Mouse (Mus musculus) lung, postnatal 14 days (tissue): Measurements from ENCODE around the gene Olfr1270.
"Not testable (repeated sequence)": the region's sequence is repeated elsewhere in the genome, so short reads cannot be mapped to it uniquely, and the experiment has no call there.

Experiments used
- DNase-seq: peaks from one replicate; pipeline ENCODE4 v3.0.0; 2021

Olfr1270 gene

DNA sequence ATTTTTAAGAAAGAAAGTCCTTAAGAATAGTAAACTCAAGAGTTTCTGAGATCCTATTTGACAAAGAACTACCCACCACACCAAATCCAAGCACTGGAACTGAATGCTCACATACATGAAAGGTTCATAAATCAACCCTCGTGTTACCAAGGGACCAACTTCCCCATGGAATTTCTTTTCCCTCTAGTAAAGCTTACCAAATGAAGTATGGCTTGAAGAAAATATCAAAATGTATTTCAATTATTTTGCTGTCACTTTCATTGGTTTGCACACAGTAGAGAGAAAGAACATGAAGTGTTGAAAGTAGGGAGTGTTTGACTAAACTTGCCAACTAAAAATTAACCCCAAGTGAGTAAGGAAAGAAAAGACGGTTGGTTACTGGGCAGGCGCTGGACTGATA, at the start of gene Olfr1270:
Olfr1270 (minus strand) TSS at position 101 of the 400 bp plus-strand sequence.
- no peak for DNase-seq

DNA sequence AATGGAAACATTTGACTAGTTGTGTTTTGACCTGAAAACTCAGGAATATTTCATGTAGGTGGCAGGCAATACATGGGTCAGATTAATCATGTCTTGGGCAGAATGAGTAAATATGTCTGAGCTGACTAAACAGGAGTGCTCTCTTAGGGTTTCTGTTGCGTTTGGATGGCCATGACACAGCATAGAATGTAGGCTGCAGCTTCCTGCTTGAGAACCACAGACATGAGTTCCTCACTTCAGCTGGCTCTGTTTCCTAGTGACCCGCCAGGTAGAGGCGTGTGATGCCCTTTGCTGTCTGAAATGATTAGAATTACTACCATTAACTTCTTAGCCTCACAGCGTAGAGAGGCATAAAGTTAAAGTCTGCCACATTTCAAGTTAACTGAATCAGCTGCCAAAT, 46.7 kb upstream of the Olfr1270 start:
- not testable (repeated sequence) for DNase-seq

DNA sequence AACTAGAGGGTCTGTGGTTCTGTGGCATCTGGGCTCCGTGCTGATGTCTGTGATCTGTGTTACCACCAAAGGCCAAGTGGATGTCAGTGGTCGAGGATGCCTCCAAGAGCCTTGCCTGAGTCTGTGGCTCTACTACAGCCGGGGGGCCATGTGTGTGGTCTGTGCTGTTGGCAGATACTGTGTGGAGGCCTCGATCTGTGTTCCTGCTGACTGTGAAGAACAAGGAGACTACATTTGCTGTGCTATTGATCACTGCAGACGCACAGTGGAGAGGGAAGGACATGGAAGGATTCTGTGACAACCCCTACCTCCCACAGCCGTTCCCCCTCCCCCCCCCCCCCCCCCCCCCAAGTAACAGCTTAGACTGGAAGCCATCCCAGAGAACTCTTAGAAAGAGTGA, 42.4 kb upstream of the Olfr1270 start:
- DNase-seq, result not testable (repeated sequence)

DNA sequence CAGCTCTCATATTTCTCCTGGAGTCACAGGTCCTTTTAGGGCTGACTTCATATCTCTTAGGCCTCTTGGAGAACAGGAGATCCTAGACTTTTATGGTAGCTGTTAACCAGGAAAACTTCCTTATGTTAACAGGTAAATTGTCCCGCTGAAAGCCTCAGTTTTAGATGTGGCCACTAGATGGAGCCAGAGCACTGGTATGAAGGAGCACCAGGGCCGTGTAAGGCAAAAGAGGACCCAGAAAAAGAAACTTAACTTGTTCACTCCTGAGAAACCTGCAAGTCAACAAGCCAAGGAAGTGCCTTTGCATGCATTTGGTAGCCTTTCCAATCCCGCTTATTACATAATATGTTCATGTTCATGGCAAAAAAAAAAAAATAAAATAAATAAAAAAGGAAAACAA, 41.9 kb upstream of the Olfr1270 start:
- not testable (repeated sequence) for DNase-seq

DNA sequence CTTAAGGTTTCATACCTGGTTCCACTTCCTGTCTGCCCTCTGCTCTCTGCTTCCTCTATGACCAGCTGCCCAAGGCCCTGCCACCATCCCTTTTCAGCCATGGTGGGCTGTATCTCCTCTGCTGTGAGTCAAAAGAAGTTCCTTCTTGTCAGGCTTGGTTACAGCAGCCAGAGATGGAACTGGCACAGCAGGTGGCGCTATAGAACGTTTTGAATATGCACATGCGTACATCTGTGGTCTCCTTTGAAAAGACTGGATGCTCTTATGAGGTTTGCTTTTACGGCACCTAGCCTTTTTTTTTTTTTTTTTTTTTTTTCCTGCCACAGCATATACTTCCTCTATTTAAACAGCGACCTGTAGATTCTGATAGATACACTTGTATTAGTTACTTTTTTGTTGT, 34.2 kb upstream of the Olfr1270 start:
- not testable (repeated sequence) for DNase-seq

DNA sequence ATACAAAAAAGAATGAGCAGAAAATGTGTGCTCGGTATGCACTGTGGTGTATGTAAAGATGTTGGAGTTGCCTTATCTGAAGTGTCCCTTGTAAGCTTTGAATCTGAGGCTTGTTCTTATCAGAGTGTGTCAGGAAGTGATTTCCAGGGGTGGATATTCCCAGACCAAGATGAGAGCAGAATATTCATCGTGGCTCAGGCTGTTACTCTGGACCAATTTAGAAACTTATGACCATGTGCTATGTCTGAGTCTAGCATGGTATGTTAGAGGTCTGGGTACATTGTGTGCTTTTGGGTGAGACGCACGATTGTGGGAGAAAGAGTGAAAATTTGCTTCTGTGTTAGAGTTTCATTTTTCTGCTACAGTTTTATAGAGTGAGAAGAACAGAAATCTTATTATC, 33.2 kb upstream of the Olfr1270 start:
- not testable (repeated sequence) for DNase-seq

DNA sequence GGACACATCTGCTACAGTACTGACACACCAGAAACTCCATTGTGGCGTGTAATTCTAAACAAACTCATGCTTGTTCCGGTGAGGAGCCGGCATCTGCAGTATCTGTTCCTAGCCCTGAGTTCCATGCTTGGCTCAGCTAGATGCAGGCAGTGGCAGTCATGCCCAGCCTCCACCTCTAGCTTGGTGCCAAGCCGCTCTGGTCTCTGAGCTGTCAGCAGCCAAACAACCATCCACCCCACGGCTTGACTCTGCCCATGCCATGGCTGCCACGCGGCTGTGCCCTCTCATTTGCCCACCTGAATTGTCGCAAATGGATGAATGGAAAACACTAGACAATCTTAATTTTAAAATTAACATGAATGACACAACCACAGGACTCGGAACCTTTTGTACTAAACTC, 1.0 kb upstream of the Olfr1270 start:
- DNase-seq, result no peak

DNA sequence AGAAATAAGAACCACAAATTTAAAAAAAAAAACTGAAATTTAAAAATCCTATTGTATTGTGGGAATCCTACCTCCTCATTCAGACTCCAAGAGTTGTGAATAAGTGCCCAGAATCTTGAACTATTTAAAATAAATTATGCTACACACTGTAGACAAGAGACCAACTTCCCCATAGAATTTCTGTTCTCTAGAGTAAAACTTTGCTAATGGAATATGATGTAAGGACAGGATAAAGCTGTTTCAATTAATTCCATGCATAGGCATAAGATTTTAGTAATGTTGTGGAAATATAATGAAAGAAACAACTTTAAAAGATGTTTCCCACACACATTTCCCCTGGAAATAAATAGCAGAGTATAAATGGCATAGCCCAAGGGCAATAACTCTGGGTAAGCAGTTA, 10.7 kb downstream of the Olfr1270 start, which contains the start of gene Olfr32:
Olfr32 (minus strand) TSS at position 101 of the 400 bp plus-strand sequence.
- DNase-seq, result no peak

DNA sequence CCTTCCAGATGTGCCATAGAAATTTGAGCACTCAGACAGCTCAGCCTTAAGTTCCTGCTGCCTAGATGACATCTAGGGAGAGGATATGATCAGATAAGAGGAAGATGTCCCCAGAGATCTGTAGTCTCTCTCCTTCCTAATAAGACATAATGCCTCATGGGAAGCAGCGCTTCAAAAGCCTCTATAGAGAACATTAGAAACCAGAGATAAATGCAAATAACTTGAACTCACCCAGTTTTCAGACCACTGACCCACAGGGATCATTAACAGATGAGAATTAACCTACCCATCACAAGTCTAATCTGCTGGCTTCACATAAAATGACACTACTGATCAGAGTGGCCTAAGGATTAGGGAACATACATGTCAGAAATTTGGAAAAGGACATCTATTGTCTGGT, 31.6 kb downstream of the Olfr1270 start, which contains the start of gene Olfr1269:
Olfr1269 (minus strand) TSS at position 101 of the 400 bp plus-strand sequence.
- no peak for DNase-seq
